Mouse (Mus musculus) urinary bladder, postnatal 25 days (tissue): ENCODE measurements around the gene Spryd7.

Source experiments
- DNase-seq: peaks from one replicate; pipeline ENCODE4 v3.0.0; 2022; ENCODE audit warnings: low spot score

The Spryd7 gene

DNA sequence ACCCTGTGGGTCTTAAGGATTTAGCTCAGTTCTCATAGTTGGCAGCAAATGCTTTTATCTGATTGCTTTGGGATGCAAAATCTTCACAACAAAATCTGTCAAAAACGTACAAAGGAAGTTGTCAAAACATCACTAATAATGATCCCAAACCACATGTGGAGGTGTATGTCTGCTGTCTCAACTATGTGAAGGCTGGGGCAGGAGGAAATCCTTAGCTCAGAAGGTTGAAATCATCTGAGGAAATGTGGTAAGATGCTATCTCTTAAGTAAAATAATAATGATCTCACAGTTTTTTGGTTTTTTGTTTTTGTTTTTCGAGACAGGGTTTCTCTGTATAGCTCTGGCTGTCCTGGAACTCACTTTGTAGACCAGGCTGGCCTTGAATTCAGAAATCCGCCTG, 20.9 kb downstream of the Spryd7 start:
- no peak for DNase-seq

GRCm38 (mm10) chr14:61530966-61531365, 25.7 kb downstream of the Spryd7 start:
- no peak for DNase-seq

DNA sequence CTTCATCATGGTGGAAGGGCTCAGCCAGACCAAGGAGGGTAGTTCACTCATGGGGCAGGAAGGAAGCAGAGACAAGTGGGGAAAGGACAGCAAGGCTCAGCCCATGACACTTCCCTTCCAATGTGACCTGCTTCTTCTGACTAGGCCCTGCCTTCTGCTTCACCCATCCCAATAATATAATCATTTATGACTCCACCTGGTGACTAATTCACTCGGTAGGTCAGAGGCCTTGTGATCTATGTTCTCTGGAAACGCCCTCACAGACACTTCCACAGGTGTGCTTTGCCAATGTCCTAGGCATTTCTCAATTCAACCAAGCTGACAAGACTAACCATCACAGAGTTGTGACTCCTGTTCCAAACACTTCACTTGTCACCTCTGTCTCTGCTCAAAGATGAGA, 26.3 kb downstream of the Spryd7 start:
- no peak for DNase-seq

DNA sequence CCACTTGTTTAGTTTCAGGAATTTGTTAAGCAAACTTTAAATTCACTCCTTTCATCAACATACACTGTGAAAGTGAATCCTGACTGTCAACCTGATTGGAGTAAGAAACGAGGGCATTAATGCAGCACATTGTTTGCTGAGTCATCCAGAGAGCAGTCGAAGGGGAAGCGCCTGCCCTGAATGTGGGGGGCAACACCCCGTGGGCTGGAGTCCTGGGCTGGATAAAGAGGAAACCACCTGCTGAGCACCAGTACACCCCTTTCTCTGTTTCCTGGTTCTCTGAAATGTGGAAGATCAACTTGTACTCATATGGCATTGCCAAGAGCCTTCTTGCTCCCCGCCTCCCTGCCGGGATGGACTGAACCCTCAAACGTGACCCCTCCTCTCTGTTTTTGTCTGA, 27.2 kb downstream of the Spryd7 start:
- no peak for DNase-seq

- DNase-seq, result no peak
Observed at GRCm38 (mm10) chr14:61526006-61526405, 30.7 kb downstream of the Spryd7 start.

GRCm38 (mm10) chr14:61523821-61524220, 32.9 kb downstream of the Spryd7 start:
- DNase-seq, result no peak

DNA sequence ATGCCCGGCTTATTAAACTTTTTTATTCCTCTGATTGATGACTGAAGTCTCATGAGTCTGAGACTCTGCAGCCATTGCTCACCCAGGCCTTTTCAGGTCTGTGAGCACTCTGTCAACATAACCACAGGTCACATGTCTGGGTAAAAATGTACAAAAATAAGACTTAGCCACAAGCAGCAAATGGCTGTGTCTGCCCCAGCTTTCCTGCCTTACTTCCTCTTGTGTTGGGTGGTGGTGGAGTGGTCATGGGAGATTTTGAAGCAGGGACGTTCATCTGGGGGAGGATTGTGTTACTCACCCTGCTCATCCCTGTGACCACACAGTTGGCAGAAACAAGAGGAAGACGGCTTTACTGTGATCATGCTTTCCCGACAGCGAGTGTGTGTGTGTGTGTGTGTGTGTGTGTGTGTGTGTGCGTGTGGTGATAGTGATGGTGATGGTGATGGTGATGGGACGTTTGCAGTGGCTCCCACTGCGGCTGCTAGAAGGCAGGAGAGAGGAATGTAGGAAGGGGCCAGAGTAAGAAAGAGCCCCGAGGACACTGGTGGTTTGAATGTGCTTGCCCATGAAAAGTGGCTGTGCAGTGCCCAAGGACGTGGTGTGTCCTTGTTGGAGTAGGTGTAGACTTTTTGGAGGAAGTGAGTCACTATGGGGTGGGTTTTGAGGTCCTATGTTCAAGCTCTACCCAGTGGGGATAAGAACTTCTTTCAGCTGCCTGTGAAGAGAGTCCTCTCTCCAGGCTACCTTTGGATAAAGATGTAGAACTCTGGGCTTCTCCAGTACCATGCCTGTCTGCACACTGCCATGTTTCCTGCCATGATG, 37.8 kb downstream of the Spryd7 start:
- no peak for DNase-seq

- DNase-seq, result no peak
Observed at GRCm38 (mm10) chr14:61516471-61517426, 39.9 kb downstream of the Spryd7 start.

DNA sequence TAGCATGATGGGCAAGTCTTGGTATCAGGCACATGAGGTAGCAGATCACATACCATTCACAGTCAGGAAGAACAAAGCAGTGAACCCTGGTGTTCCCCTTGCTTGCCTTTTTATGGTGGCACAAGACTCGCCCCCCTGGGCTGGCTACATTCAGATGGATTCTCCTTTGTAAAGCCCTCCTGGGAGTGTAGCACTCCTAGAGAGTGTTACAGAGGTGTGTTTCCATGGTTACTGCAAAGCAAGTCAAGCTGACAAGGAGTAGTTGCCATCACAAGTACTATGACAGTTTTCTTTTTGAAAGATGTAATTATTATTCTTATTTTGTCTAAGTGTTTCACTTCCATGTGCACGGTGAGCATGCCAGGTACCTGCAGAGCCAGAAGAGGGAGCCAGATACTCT, 45.2 kb downstream of the Spryd7 start:
- no peak for DNase-seq

- peak; percentile 75 for DNase-seq
Observed at GRCm38 (mm10) chr14:61497716-61498490, 58.8 kb downstream of the Spryd7 start.

GRCm38 (mm10) chr14:61493511-61494135, 63.1 kb downstream of the Spryd7 start:
- DNase-seq, result no peak
